Mouse (Mus musculus) liver, embryonic 15.5 days (tissue): Measurements from ENCODE around the gene Rpl23a. TPM values are rescaled to one million over a fixed set of nuclear protein-coding genes. Genes with fewer than 3 reads are reported as not detected.
"Not testable (repeated sequence)": the region's sequence is repeated elsewhere in the genome, so short reads cannot be mapped to it uniquely, and the experiment has no call there.

Source experiments
- ATAC-seq: fragments of 200-750 bp; cut with Nextera tagmentation; 2 replicates; pipeline ENCODE4 v1.8.0; 2017; ENCODE audit warnings: moderate number of reproducible peaks, mild to moderate bottlenecking, moderate library complexity; ENCODE audit not compliant: insufficient read depth
- H3K27ac ChIP-seq: fragments of 300-500 bp; sonication (generic); replicated peaks from 2 replicates; pipeline ENCODE4 v1.5.1; 2015; ENCODE audit warnings: mild to moderate bottlenecking, inconsistent platforms
- H3K27me3 ChIP-seq: fragments of 300-500 bp; sonication (generic); 2 replicates; pipeline ENCODE4 v1.6.1; 2015; ENCODE audit warnings: mild to moderate bottlenecking, inconsistent platforms
- H3K36me3 ChIP-seq: fragments of 300-500 bp; sonication (generic); replicated peaks from 2 replicates; pipeline ENCODE4 v1.6.1; 2015; ENCODE audit warnings: moderate library complexity, mild to moderate bottlenecking, inconsistent platforms
- H3K4me1 ChIP-seq: fragments of 300-500 bp; sonication (generic); replicated peaks from 2 replicates; pipeline ENCODE4 v1.6.1; 2015; ENCODE audit warnings: inconsistent platforms
- H3K4me2 ChIP-seq: fragments of 300-500 bp; sonication (generic); 2 replicates; pipeline ENCODE4 v1.6.1; 2015; ENCODE audit warnings: moderate library complexity, mild to moderate bottlenecking, inconsistent platforms
- H3K4me3 ChIP-seq: fragments of 300-500 bp; sonication (generic); replicated peaks from 2 replicates; pipeline ENCODE4 v1.5.1; 2015; ENCODE audit warnings: mild to moderate bottlenecking, inconsistent platforms
- H3K9ac ChIP-seq: fragments of 300-500 bp; sonication (generic); 2 replicates; pipeline ENCODE4 v1.6.1; 2015; ENCODE audit warnings: moderate library complexity, mild to moderate bottlenecking, inconsistent platforms
- H3K9me3 ChIP-seq: fragments of 300-500 bp; sonication (generic); replicated peaks from 2 replicates; pipeline ENCODE4 v1.6.1; 2016; ENCODE audit warnings: inconsistent platforms
- WGBS: fragments of 180-500 bp; shearing (Covaris S2); methylation state at CpG from one replicate; pipeline ENCODE4 v1.1.7; 2015; ENCODE audit warnings: mixed read lengths; ENCODE audit not compliant: insufficient replicate concordance; 5-methylcytosine and 5-hydroxymethylcytosine counted together
- polyA plus RNA-seq: library from polyadenylated mRNA; unstranded; fragments of >200 nt; fragmentation: Nextera tagmentation; extraction: Ambion mirVana; gene quantifications from 2 replicates; pipeline ENCODE4 v1.2.1, GENCODE M21; 2015

The Rpl23a gene
- polyA plus RNA-seq, 1 experiment from 2014 or later: 671 TPM

DNA sequence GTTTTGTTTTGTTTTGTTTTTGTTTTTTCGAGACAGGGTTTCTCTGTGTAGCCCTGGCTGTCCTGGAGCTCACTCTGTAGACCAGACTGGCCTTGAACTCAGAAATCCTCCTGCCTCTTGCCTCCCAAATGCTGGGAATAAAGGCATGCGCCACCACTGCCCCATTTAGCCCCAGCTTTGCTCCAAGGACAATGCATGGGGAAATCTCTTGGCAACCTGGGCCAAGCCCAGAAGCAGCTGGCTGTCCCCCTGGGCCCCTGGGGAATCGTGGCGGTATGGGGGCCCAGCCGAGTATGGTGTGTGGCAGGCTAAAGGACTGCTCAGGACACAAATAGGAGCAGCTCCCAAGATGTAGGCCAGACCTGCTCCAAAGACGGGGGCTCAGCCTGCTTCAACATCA is 20.9 kb upstream of the Rpl23a start:
- Histone ChIP-seq H3K27ac (no peak overlapping the region), H3K4me1 (no peaks in the 10 kb centered on the region), H3K36me3 (peaks cover 48% of the 10 kb centered on the region)

GRCm38 (mm10) chr11:78202372-78202771 is 19.0 kb upstream of the Rpl23a start:
- Histone ChIP-seq H3K9me3 (no peaks in the 10 kb centered on the region), H3K36me3 (peaks cover 29% of the 10 kb centered on the region), H3K4me3 (no peak overlapping the region), H3K27ac (no peak overlapping the region), H3K27me3 (no peaks in the 10 kb centered on the region), H3K4me1 (no peaks in the 10 kb centered on the region), H3K9ac (no peak overlapping the region), H3K4me2 (no peak overlapping the region)
- ATAC-seq: no peak
- 77% methylated on average over 3 of the region's 3 CpGs for WGBS

More for the DNA sequence above, 20.9 kb upstream of the Rpl23a start:
- no peak overlapping the region for H3K4me3 ChIP-seq
- H3K9me3 ChIP-seq: no peaks in the 10 kb centered on the region
- no peak for ATAC-seq
- WGBS: 81% methylated on average over 6 of the region's 6 CpGs
- no peak overlapping the region for H3K4me2 ChIP-seq
- no peak overlapping the region for H3K9ac ChIP-seq
- no peaks in the 10 kb centered on the region for H3K27me3 ChIP-seq

DNA sequence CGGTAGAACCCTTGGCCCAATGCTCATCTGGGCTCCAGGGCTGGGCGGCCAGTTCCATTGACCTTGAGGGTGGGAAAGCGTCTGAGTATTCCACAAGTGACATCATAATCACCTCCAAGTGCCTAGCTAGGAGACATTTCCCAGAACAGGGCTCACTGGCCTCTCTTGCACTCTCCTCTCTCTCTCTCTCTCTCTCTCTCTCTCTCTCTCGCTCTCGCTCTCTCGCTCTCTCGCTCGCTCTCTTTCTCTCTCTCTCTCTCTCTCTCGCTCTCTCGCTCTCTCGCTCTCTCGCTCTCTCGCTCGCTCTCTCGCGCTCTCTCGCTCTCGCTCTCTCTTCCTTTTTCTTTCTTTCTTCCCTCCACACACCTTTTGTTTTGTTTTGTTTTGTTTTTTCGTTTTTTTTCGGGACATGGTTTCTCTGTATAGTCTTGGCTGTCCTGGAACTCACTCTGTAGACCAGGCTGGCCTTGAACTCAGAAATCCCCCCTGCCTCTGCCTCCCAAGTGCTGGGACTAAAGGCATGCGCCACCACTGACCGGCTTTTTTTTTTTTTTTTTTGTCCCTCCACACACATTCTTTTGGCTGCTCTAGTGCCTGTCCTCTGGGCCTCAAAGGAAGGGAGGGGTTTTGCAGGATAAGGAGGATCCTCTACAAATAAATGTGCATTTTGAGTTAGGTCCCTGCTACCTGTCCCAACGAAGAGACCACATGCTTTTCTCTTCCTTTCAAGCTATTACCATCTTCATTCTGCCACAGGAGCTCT is 11.9 kb upstream of the Rpl23a start:
- Histone ChIP-seq H3K27ac (no peak overlapping the region), H3K27me3 (peaks cover 31% of the 10 kb centered on the region), H3K9ac (peak overlapping the region; percentile 50; the same call in 1 of the 2 replicates), H3K4me2 (peak overlapping the region; percentile 87), H3K4me1 (peaks cover 16% of the 10 kb centered on the region), H3K36me3 (no peaks in the 10 kb centered on the region), H3K4me3 (peak overlapping the region; percentile 64), H3K9me3 (no peaks in the 10 kb centered on the region)
- no peak; the same call in 1 of the 2 replicates for ATAC-seq
- 56% methylated on average over 23 of the region's 23 CpGs for WGBS

GRCm38 (mm10) chr11:78194411-78195100 is 11.2 kb upstream of the Rpl23a start:
- peak overlapping the region; percentile 50 for H3K9ac ChIP-seq
- WGBS: 1% methylated on average over 30 of the region's 30 CpGs

DNA sequence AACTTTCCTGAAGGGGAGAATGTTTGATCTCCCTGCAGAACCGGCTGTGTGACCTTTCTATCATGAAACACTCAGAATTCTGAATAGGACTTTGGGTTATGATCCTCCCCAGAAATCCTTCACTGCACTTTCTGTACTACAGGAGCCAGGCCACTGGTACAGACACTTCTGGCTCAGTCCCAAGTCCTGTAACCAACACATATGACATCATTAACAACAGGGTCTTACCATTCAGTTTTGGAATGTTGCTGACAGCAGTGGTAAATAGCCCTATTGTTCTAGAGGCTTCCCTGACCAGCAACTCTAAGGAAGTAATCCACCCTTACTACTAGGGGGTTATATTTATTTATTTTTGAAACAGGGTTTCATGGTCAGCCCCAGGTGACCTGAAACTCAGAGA is 9.7 kb upstream of the Rpl23a start, which contains the start of gene Proca1:
Gene Proca1 (plus strand): TSS at position 280 of the 400 bp plus-strand sequence.
- H3K27me3 ChIP-seq: peaks cover 53% of the 10 kb centered on the region
- peak within 1 kb of the TSS; percentile 64 for H3K4me3 ChIP-seq
- H3K9me3 ChIP-seq: no peaks in the 10 kb centered on the region
- peaks cover 36% of the 10 kb centered on the region for H3K4me1 ChIP-seq
- no peak for ATAC-seq
- no peak within 1 kb of the TSS for H3K9ac ChIP-seq
- peak within 1 kb of the TSS; percentile 87 for H3K4me2 ChIP-seq
- 67% methylated on average over 1 of the region's 1 CpGs for WGBS
- no peaks in the 10 kb centered on the region for H3K36me3 ChIP-seq
- no peak within 1 kb of the TSS for H3K27ac ChIP-seq

More at GRCm38 (mm10) chr11:78194411-78195100, 11.2 kb upstream of the Rpl23a start:
- ATAC-seq: peak; percentile 77
- H3K27me3 ChIP-seq: peaks cover 38% of the 10 kb centered on the region
- H3K36me3 ChIP-seq: no peaks in the 10 kb centered on the region
- H3K4me2 ChIP-seq: peak overlapping the region; percentile 87
- no peaks in the 10 kb centered on the region for H3K9me3 ChIP-seq
- peaks cover 24% of the 10 kb centered on the region for H3K4me1 ChIP-seq
- peak overlapping the region; percentile 64 for H3K4me3 ChIP-seq
- no peak overlapping the region for H3K27ac ChIP-seq

DNA sequence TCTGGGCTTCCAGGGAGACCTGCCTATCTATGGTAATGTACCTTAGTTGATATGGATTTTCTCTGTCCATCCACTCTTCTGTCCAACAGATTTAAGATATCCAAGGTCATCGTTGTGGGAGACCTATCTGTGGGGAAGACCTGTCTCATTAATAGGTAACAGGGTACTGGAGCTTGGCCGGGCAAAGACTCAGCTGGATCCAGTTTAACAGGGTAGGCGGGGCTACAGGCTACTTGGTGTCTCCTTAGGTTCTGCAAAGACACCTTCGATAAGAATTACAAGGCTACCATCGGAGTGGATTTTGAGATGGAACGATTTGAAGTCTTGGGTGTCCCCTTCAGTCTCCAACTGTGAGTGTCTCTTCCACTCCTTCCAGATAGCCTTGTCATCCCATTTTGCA is 6.7 kb upstream of the Rpl23a start:
- Histone ChIP-seq H3K4me3 (no peak overlapping the region), H3K27me3 (peaks cover 79% of the 10 kb centered on the region), H3K9me3 (no peaks in the 10 kb centered on the region), H3K4me1 (peaks cover 31% of the 10 kb centered on the region), H3K27ac (no peak overlapping the region), H3K9ac (no peak overlapping the region), H3K36me3 (no peaks in the 10 kb centered on the region), H3K4me2 (peak overlapping the region; percentile 65)
- 57% methylated on average over 6 of the region's 6 CpGs for WGBS
- no peak for ATAC-seq

DNA sequence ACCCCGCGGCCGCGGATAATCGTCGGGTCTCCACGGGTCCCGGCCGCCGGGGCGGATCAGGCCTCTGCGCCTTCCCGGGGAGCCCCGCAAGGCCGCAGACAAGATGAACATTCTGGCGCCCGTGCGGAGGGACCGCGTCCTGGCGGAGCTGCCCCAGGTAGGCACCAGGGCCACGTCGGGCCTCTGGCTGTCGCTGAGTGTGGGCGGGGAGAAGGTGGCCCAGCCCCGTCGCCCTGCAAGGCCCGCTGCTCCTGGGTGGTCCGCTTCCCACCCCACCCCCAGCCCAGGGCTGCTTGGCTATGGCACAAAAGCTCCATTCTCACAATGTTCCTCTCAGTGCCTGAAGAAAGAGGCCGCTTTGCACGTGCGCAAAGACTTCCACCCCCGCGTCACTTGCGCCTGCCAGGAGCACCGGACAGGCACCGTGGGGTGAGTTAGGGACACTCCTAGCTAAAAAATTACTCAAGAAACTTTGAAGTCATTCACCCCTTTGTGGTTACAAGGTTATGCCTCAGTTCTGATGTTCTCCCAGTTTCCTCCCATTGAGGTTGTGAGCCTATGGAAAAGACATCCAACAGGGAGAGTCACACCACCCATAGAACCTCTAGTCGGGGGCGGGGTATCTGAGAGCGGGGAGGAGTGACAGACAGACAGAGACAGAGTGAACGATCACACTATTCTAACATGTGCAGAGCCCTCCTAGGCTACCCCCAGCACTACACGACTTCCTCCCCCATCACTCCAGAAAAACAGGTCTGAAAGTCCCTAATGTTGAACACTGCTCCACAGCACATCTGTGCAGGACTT is 6.1 kb upstream of the Rpl23a start:
- H3K4me2 ChIP-seq: peak overlapping the region; percentile 65
- H3K4me3 ChIP-seq: peak overlapping the region; percentile 56
- ATAC-seq: peak; percentile 53
- peak overlapping the region; percentile 49; the same call in 1 of the 2 replicates for H3K9ac ChIP-seq
- no peaks in the 10 kb centered on the region for H3K36me3 ChIP-seq
- peak overlapping the region; percentile 73 for H3K27ac ChIP-seq
- WGBS: 4% methylated on average over 42 of the region's 42 CpGs
- peaks cover 28% of the 10 kb centered on the region for H3K4me1 ChIP-seq
- H3K27me3 ChIP-seq: peaks cover 79% of the 10 kb centered on the region
- no peaks in the 10 kb centered on the region for H3K9me3 ChIP-seq

GRCm38 (mm10) chr11:78188331-78189233 is 5.2 kb upstream of the Rpl23a start, which contains the start of gene Rab34:
Rab34 (plus strand) TSS chr11:78188430.
- H3K4me1 ChIP-seq: peaks cover 32% of the 10 kb centered on the region
- H3K4me2 ChIP-seq: peak within 1 kb of the TSS; percentile 65
- peaks cover 73% of the 10 kb centered on the region for H3K27me3 ChIP-seq
- H3K9me3 ChIP-seq: no peaks in the 10 kb centered on the region
- WGBS: under 1% methylated on average over 77 of the region's 80 CpGs
- peak; percentile 27 for ATAC-seq
- H3K36me3 ChIP-seq: no peaks in the 10 kb centered on the region
- H3K4me3 ChIP-seq: peak within 1 kb of the TSS; percentile 56
- peak within 1 kb of the TSS; percentile 73 for H3K27ac ChIP-seq
- H3K9ac ChIP-seq: peak within 1 kb of the TSS; percentile 49; the same call in 1 of the 2 replicates

DNA sequence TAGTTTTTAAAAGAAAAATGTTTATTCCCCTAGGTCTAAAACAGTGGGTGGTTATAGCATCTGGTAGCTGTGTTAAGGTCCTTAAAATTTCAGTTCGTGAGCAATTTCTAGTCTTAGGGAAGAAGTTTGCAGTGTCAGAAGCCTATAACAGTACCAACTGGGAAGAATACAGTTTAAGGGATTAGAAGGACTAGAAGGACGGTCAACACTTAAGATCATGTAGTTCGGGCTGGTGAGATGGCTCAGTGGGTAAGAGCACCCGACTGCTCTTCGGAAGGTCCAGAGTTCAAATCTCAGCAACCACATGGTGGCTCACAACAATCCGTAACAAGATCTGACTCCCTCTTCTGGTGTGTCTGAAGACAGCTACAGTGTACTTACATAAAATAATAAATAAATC is 1.3 kb upstream of the Rpl23a start:
- H3K9me3 ChIP-seq, H3K9ac ChIP-seq, H3K27ac ChIP-seq, H3K4me3 ChIP-seq, H3K4me2 ChIP-seq, ATAC-seq: not testable (repeated sequence)
- Histone ChIP-seq H3K36me3 (peaks cover 27% of the 10 kb centered on the region), H3K4me1 (peaks cover 55% of the 10 kb centered on the region), H3K27me3 (peaks cover 42% of the 10 kb centered on the region)
- 84% methylated on average over 6 of the region's 6 CpGs for WGBS

GRCm38 (mm10) chr11:78183884-78184514 is 615 bp upstream of the Rpl23a start:
- peak overlapping the region; percentile 91 for H3K4me3 ChIP-seq
- H3K9ac ChIP-seq: no peak overlapping the region
- no peaks in the 10 kb centered on the region for H3K9me3 ChIP-seq
- peaks cover 35% of the 10 kb centered on the region for H3K27me3 ChIP-seq
- H3K4me2 ChIP-seq: peak overlapping the region; percentile 96
- 39% methylated on average over 10 of the region's 10 CpGs for WGBS
- no peak for ATAC-seq
- H3K27ac ChIP-seq: no peak overlapping the region
- H3K4me1 ChIP-seq: peaks cover 55% of the 10 kb centered on the region
- peaks cover 31% of the 10 kb centered on the region for H3K36me3 ChIP-seq
